Mouse (Mus musculus) mature B cell (primary cell): ENCODE data around the gene Ten1.

Experiments used
- in situ Hi-C: fragments of 300-500 bp; cut with MboI; formaldehyde crosslinking; loops from 2 replicates; pipeline ENCODE4 v1.14.3; 2019

Ten1 gene

DNA sequence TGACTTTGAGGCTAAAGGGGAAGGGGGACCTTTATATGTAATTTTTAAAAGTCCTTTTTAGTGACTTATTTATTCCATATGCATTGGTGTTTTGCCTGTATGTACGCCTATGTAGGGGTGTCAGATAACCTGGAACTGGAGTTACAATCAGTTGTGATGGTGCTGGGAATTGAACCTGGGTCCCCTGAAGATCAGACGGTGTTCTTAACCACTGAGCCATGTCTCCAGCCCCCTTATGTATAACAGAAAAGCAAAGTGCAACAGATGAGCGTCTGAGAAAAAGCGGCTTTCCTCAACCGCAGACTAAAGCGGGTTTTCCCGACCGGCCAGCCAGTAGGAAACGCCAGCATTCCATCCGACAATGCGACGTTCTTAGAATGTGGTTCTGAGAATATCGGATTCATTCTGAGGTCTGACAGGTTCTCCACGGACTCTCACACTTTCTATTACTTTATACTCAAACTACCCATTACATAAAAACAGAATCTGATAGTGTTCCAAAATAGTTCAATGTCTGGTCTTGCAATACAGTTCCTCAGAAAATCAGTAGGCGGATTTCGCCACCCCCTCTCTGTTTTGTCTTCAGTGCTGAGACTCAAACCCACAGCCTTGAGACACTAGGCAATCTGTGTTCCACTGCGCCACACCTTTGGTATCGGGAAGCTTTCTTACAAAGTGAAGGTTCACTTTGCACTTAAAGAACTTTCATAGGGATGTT, 1.6 kb upstream of the Ten1 start:
- in situ Hi-C loops: no loop called here

DNA sequence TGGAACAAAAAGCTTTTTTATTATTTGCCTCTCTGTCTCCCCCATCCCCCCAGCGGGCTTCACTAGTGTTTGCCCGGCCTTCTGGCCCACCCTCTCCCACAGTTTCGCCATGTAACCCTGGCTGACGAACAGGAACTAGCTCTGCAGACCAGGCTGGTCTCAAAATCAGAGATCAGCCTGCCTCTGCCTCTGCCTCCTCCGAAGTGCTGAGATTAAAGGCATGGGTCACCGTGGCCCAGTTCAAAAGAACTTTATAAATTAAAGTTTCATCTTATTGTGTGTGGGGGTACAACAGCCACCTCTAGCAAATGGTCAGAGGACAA, 1.1 kb upstream of the Ten1 start:
- in situ Hi-C loops: no loop called here

DNA sequence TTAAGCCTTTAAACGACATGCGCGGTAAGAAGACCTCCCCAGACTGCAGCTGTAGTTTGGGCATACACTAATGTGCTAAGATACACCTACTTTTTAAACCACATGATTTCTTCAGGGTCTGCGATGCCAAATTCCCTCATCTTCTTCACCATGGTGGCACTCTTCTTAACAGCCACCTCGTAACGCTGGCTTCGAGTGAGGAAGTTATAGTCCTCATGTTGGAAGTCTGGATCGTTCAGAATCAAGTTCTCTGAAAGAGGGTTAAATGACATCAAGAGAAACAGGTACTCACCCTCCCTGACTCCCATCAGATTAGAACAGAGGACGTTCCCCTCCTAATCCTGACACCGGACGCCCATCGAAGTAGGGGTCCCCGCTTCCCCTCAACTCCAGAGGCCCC, 523 bp upstream of the Ten1 start:
- in situ Hi-C loops: no loop called here

DNA sequence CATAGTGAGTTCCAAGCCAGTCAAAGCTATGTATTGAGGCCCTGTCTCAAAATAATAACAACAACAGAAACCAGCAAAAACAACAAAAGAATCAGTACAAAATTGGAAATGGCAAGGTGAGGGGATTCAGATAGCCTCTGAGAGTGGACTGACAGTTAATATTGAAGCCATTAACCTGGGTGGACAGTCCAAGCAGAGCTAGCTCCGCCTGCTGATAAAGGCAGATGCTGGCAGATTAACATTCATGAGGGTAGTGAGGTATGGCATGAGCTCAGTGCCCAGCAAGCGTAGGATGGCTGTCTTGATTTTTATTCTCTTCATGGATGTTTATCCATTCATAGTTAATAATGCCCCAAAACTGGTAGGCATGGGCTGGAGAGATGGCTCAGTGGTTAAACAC, 2.5 kb downstream of the Ten1 start:
- in situ Hi-C loops: no loop called here

DNA sequence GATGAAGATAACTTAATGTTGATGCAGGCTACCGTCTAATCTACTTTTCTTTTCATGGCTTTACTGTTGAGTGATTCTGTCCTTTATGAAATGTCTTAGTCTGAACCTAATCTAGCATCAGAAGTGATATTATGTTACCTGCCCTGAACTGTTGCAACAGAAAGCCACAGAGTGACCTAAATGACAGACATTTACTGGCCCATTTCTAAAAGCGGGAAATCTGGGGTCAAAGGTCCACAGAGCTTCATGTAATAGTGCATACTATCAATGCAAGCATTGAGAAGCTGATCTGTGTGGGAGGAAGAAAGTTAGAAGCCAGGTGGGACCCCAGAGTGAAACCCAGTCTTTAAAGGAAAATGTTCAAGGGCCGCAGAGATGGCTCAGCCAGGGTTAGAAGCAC, 4.5 kb downstream of the Ten1 start:
- in situ Hi-C loops: no loop called here

DNA sequence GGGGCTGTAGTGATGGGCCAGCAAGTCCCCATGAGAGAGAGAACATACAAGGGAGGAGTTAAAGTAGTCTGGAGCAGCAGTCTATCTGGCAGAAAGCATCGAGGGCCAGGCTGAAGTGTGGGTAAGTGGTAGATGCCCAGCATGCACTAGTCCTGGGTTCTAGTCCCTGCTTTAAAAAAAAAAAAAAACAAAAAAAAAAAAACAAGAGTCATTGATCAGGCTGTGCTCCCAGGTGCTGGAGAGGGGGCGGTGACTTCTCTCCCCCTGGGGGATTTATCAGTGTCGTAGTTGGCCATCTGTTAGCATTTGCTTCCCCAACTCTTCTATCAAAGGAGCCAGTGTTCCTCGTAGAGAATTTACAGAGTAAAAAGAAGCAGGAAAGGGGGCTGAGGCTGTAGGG, 8.0 kb downstream of the Ten1 start:
- in situ Hi-C loops: no loop called here

DNA sequence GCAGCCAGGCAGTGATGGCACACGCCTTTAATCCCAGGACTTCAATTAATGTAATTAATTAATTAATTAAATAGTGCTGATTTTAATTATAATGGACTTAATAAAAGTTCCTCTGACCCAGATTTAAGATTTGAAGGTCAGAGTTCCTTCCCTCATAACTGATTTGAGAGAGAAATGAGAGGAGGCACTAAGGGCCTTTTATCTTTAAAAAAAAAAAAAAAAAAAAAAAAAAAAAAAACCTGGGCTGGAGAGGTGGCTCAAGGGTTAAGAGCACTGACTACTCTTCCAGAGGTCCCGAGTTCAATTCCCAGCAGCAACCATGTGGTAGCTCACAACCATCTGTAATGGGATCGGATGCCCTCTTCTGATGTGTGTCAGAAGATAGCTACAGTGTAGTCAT, 10.0 kb downstream of the Ten1 start:
- in situ Hi-C loops: no loop called here

DNA sequence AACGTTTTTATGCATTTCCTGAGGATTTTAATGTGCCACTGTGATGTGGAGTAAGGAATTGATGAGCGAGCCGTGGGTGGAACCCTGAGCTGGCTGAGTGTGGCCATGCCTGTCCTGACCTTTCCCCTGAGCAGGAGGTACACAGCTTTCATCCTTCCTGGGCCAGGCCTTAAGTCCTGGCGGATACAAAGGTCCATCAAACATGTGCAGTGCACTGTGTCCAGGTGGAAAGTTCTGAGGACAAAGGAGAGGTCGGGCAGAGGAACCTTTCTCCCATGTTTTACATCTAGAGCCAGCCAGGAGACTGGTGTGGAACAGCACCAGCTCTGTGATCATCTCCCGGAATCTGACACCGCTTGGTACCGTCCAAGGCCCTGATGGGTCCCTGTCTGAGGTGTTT, 10.6 kb downstream of the Ten1 start:
- in situ Hi-C loops: no loop called here

DNA sequence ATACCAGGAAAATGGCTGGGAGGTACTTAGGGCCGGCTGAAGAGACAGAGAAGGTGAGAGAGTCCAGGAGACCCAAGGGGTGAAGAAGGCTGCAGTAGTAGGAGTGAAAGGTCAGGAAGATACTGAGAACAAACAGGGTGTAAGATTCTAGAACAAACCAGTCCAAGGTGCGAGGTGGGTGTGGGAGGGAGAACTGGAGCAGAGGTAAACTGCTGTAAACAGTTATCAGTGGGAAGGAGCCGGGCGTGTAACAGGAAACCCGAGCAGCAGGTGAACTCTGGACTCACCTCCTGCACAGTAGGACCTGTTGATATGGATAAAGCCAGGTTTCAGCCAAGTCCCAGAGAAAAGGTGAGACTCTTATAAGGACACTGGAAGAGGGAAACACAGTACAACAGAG, 12.0 kb downstream of the Ten1 start:
- in situ Hi-C loops: no loop called here

DNA sequence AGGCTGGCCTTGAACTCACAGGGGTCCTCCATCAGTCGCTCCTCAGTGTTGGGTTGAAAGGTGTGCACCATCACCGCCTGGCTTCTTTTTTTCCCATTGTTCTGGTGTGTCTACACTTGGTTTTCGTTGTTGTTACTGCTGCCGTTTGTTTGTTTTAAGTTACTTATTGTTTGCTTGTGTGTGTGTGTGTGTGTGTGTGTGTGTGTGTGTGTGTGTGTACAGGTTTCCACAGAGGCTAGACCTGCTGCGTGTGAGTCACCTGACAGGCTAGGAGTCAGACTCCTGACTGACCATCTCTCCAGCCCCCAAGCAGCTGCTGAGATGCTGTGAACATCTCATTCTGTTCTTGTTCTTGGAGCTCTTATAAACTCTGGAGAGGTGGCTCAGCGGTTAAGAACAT, 14.2 kb downstream of the Ten1 start:
- in situ Hi-C loops: no loop called here

DNA sequence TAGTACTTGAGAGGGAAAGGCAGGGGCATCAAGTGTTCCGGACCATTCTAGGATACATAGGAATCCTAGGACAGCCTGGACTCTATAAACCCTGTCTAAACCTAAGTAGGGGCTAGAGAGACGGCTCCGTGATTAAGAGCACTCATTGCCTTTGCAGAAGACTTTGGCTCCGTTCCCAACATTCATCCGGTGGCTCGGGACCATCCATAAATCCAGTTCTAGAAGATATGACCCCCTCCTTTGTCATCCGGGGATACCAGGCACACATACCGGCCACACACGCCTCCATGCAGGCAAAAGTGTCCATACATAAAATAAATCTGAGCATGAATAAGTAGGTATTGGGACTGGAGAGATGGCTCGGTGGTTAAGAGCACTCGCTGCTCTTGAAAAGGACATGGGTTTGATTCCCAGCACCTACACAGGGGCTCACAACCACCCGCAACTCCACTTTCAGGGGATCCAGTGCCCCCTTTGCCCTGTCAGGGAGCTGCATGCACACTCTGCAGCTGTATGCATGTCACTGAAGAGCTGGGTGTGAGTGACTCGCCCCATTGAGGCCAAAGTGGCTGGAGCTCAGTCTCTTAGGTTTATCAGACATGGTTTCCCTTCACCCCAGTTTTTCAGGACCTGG, 15.3 kb downstream of the Ten1 start:
- in situ Hi-C loops: no loop called here

DNA sequence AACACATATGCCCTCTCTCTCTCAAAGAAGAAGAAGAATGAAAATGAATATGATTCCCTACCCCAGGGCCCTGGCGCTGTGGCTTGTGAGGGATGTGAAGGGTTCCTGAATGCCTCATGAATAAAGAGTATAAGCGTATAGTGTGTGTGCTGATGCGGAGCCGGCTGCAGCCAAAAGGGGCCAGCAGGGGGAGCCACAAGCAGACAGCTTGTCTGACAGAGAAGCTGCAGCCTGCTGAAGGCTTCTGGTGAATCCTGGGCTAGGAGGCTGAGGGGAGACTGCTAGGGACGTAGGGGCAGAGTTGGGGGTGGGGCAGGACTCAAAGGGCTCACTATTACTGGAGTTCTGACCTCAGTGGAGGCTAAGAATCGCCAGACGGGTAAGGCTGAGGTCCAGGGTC, 16.5 kb downstream of the Ten1 start:
- in situ Hi-C loops: no loop called here

DNA sequence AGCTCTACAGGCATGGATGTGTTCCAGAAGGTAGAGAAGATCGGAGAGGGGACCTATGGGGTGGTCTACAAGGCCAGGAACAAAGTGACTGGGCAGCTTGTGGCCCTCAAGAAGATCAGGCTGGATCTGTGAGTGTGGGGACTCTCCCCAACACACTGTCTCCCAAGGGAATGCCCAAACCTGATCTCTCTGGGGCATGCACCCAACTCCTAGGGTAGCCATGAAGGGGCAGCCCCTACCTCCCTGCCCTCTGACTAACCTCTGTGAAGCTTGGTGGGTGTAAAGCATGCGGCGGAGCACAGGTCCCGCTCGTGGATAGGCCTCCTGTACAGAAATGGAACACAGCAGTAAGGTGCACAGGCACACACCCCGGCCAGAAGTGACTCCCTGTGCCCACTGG, 17.3 kb downstream of the Ten1 start:
- in situ Hi-C loops: no loop called here

DNA sequence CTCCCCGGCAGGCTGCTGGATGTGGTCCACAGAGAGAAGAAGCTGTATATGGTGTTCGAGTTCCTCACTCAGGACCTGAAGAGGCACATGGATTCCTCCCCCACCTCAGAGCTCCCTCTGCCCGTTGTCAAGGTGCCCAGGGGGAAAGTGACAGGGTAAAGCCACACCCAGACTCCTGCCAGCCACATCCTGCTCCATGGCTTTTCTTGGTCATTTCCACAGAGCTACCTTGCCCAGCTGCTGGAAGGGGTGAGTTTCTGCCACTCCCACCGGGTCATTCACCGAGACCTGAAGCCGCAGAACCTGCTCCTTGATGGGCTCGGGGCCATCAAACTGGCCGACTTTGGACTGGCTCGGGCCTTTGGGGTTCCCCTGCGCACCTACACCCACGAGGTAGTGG, 17.9 kb downstream of the Ten1 start:
- in situ Hi-C loops: no loop called here

DNA sequence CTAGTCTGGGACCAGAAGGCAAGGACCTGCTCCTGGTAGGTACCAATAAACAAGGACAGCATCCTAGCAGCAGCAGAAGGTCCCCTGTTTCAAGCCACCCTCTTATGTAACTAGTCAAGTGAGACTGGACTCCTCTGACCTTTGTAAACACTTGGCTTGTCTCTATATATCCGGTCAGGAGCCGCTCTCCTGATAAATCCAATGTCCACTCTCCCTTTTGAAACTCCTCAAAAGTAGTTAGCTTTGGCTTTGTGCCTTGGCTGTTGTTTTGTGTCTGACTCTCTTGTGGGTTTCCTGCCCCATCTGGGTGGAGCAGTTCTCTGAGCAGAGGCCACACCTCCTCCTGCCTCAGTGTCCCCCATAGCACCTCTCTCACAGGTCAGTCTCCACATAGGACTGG, 19.6 kb downstream of the Ten1 start:
- in situ Hi-C loops: no loop called here

DNA sequence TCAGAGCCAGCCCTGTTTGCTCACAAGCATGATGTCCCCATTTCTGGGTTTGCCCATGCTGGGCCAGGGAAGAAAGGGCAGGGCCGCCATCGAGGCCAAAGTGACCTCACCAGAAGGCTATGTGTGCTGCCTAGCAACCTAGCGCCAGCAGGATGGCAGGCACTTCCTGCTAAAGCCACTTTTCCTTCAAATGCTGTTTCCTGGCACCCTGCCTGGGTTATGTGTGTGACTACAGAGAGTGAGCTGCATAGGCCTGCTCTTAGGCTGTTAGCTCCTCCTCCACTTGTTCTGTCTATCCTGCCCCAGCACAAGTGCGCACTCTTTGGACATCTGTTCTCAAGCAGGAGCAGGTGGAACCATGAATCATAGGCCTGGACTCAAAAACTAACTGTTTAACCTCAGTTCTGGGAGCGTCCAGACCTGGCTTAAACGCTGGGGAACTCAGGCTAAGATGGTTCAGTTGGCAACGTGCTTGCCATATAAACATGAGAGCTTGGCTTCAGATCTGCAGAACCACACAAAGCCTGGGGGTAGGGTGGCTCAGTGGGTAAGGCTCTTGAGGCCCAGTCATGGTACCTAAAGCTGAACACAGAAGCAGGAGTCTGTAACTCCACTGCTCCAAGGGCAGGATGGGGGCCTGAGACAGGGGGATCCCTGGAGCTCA, 20.2 kb downstream of the Ten1 start:
- in situ Hi-C loops: no loop called here

DNA sequence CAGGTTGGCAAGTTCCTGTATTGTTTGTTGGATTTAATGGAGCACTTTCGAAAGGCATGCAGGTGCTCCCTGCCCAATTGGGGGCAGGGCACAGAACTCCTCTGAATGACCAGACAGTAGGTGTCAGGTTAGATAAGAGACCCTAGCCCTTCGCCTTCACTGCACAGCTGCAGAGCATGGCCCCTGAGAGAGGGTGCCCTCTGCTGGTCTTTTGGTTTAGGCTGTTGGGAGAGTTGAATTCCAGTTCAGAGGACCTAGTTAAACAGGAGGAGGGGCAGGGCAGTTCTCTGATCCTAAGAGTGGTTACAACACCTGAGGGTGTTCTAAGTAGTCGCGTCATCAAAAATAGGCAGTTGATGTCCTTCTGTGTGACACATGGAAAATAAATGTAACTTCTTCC, 21.2 kb downstream of the Ten1 start:
- in situ Hi-C loops: loop anchor here (10.0 kb wide), 1 partner anchor 235 kb away; no protein-coding TSS in a partner anchor

DNA sequence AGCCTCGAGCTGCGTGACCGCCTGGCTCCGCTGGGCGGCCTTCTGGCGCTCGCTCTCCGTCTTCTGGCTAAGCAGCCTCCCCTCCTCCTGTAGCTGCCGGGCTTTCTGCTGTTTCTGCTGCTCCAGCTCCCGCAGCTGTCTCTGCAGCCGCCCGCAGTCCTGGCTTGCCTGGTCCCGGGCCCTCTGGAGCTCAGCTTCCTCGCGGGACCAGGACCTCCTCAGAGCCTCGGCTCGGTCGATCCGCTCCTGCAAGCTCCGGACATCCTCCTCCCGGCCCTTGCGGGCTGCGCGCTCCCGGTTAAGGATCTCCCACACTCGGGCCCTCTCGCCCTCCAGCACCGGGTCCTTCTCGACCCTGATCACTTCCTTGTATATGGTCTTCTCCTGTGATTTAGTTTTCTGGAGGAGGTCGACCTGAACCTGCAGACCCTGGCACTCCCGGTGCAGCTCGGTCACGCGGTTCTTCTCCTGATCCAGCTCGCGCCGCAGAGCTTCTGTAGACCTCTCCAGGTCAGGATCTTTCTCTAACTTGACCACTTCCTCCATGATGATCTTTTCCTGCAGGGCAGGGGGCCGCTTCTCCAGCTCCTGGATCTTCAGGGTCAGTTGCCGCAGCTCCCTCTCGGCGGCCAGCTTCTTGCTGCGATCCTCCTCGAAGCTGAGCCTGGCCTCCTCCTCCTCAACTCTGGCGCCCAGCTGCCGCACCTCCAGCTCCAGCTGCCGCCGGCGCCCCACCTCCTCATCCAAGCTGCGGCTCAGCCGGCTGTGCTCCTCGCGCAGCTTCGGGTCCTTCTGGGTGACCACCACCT, 23.5 kb downstream of the Ten1 start:
- in situ Hi-C loops: loop anchor here (10.0 kb wide), 1 partner anchor 233 kb away; no protein-coding TSS in a partner anchor

DNA sequence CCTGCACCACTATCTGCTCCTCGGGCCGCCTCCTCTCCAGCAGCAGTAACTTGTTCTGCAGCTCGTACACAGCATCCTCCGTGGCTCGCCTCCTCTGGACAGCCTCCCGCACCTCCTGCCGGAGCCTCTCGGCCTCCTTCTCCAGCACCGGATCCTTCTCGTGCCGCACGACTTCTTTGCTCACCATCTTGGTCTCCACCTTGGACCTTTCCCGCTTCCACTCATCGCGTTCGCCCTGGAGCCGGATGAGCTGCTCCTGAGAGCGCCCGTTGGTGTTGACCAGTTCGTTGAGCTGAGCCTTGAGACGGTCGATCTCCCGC, 24.0 kb downstream of the Ten1 start:
- in situ Hi-C loops: loop anchor here (10.0 kb wide), 1 partner anchor 232 kb away; no protein-coding TSS in a partner anchor

DNA sequence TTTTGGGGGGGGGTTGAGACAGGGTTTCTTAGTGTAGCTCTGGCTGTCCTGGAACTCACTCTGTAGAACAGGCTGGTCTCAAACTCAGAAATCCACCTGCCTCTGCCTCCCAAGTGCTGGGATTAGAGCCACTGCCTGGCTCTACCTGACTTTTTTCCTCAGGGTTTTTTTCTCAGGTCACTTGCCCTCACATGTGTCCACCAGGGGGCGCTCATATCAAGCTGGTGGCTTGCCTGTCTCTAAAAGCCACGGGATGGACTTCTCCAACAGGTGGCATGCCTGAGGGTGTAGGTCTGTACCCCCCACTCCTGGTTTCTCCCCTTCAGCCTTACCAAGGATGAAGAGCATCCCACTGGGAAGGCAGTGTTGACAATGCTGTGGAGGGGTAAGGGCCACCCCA, 27.8 kb downstream of the Ten1 start:
- in situ Hi-C loops: loop anchor here (10.0 kb wide), 1 partner anchor 228 kb away; no protein-coding TSS in a partner anchor

DNA sequence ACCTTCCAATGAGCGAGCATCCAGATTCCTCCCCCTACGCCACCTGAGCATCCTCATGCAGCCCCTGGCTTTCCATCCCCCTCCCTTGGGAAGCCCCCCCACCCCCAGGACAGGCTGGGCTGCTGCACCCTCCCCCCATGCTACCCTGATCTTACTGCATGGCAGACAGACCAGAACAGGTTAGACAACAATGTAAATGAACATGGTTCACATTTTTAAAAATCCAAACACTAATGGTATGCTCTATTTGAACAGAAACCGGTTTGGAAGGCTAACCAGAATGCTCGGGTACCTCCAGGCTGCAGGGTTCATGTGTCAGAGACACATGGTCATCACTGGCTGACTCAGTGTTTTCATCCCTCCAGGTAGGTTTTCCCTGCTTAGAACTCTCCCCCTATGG, 30.0 kb downstream of the Ten1 start:
- in situ Hi-C loops: loop anchor here (10.0 kb wide), 1 partner anchor 226 kb away; no protein-coding TSS in a partner anchor

DNA sequence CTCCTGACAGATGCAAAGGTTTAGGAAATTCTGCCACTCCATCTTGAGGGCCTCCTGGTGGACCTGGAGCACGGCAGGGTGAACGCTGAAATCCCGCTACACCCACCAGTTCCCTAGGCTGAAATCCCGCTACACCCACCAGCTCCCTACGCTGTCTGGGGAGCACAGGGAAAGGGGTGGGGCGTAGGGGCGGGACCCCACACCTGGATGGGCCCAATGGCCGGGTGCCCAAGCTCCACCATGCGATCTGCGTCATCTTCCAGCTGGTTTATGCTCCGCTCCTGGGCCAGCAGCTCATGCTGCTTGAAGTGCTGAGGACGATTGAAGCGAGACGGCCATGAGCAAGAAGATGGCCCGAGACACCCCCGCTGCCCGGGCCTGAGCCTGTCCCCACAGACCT, 33.8 kb downstream of the Ten1 start:
- in situ Hi-C loops: no loop called here

DNA sequence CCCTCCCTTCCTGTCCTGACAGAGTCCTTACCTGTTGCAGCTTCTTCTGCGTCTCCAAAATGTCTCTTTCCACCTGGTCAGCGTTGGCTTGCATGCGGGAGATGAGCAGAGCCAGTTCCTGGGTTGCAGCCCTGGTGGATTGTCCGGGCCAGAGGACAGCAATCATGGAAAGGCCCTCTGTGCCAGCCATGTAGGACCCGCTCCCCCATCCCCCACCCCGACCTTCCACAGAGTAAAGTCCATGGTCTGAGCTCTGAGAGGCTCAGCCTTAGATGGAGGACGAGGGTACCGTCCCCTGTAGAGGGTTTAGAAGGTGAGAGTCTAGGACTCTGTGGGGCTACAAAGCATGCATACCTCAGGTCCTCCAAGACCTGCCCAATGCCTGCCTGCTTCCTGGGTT, 36.2 kb downstream of the Ten1 start:
- in situ Hi-C loops: no loop called here
